Mouse (Mus musculus): Measurements from ENCODE around the gene Ccnd1.
A peak's percentile ranks its signal among the peaks of the same experiment; 100 is the strongest.

Gene Ccnd1

DNA sequence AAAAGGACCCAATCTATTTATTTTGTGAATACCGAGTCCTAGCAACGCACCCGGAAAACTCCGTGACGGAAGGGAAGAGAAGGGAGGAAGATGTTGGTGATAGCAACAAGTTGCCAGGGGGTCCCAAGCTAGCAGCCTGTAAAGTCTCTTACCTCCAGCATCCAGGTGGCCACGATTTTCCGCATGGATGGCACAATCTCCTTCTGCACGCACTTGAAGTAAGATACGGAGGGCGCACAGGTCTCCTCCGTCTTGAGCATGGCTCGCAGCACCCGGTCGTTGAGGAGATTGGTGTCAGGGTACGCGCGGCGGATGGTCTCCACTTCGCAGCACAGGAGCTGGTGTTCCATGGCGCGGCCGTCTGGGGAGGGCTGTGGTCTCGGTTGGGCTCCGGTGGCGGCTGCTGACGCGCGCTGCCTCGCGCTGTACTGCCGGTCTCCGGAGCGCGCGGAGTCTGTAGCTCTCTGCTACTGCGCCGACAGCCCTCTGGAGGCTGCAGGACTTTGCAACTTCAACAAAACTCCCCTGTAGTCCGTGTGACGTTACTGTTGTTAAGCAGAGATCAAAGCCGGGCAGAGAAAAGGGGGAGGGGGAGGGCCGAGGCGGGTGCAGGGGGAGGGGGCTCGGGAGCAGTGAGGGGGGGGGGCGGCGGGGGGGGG, at the start of gene Ccnd1:
Gene Ccnd1 (minus strand): TSS at position 582 of the 659 bp plus-strand sequence.
- peak; percentile 80 for DNase-seq (ENCODE audit: low spot score in 2 of 2)

DNA sequence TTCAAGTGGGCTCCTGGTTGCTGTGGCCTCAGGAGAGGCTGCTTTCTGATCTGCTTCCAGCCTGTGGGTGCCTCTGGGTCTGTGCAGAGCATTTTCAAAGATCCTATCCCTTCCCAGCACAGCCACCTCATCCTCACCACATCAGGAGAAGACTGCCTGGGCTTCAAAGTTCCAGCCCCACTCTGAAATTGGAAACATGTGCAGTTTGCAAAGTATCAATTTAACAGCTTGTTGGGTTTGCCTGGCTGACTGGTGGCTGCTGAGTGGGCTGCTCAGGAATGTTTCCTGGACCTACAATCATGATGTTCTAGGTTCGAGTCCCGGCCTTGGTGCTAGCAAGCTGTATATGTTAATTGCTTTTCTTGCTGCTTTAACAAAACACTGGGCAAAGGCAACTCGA, 49.1 kb upstream of the Ccnd1 start:
- DNase-seq (ENCODE audit: low spot score in 2 of 2), result no peak

DNA sequence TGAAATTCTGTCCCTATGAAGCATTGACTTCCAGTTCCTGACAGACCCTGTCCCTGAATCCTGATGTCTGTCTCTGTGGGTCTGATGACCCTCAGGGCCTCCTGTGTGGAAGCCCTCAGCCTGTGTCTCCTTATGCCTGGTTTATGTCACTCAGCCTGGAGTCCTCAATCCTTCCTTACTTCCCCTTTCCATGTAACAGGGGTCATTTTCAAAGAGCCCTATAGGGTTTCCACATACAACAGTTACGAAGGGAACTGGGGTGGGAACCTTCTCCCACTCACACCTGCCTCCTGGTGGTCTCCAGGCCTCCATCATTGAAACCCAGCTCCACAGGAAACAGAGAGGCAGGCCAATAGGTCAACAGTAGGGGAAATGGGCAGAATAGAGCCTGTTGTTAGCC, 45.4 kb upstream of the Ccnd1 start:
- DNase-seq (ENCODE audit: low spot score in 2 of 2), result no peak

DNA sequence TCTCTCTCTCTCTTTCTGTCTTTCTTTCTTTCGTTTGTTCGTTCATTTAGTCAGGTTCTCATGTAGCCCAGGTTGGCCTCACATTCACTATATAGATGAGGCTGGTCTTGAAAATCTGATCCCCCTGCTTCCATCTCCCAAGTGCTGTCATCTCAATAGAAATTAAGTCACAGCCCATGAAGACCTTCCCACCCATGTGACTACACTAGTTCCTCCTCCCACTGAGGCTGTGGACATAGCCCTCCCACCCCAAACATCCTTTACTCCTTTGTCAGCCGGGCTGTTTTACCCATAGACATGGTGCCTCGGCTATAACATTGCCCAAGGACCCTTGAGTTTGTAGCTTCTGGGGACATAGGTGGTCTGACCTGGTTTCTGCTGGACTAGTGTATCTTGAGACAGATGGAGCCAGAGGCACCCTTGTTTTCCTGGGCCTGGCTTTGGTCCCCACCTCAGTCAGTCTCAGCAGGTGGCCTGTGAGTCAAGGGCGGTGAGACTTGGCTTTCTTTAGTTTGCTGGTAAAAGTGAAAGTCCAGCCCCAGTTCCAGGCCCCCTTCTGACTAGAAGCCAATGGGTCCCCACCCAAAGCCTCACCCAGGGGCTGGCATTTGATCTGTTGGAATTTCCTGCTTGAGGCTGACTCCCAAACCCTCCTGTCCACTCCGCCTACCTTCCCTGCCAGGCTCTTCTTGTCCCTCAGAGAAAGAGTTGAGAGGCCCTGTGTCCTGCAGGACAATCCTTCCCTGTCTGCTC, 42.8 kb upstream of the Ccnd1 start:
- no peak for DNase-seq (ENCODE audit: low spot score in 2 of 2)

GRCm38 (mm10) chr7:144981426-144982079, 41.8 kb upstream of the Ccnd1 start:
- no peak for DNase-seq (ENCODE audit: low spot score in 2 of 2)

- no peak for DNase-seq (ENCODE audit: low spot score in 2 of 2)
These were observed 40.1 kb upstream of the Ccnd1 start for GRCm38 (mm10) chr7:144979814-144980213.

GRCm38 (mm10) chr7:144977121-144977520, 37.4 kb upstream of the Ccnd1 start:
- no peak for DNase-seq (ENCODE audit: low spot score in 2 of 2)

DNA sequence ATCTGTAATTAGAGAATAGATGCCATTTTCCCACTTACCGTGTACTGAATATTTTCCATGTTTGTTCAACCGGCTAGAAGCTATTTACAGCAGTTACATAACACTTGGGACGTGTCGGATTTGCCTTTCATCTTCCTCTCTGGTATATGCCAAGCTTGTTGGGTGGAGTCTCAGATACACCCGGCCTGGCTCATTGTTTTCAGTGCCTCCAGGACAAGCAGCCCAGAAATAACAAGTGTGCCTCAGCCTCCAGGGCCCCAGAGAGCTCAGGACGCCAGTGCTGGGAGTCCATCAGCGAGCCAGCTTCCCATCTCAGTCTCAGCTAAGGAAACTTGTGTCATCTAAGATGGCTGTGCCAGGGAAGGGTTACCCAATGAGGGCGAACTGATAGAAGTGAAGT, 33.7 kb upstream of the Ccnd1 start:
- no peak for DNase-seq (ENCODE audit: low spot score in 2 of 2)

GRCm38 (mm10) chr7:144971769-144972168, 32.0 kb upstream of the Ccnd1 start:
- no peak for DNase-seq (ENCODE audit: low spot score in 2 of 2)

DNA sequence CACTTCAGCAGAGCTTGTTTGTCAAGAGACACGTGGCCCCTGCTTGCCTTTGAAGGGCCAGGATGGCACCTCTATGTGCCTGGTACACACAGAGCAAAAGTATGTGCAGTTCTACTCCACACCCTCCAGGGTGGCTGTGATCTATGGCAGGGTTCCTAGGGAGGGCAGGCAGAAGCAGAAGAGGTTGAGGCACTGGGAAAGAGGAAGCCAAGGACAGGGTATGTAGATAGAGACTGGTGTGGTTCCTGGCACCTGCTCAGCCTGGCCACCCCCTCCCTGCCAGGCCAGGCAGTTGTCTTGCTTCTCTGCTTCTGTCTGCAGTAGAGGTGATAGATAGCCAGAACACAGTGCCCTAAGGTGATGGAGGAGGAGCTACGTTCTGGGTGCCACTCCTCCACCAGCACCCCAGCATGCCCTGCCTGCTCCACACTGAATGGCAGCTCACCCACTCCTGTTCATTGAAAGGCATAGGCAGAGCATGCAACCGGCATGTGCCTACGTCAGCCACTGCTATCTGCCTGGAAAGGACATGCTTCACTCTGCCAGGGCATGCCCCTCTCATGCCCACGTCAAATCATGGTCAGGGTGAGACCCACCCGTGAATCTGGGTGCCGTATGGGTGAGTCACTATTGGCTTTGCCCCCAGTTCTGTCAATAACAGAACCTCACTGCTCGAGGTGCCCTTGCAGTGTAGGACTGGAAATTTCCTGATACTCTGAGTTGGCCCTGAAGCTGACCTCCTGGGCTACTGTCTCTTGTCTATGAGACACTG, 31.5 kb upstream of the Ccnd1 start:
- DNase-seq (ENCODE audit: low spot score in 2 of 2), result no peak

DNA sequence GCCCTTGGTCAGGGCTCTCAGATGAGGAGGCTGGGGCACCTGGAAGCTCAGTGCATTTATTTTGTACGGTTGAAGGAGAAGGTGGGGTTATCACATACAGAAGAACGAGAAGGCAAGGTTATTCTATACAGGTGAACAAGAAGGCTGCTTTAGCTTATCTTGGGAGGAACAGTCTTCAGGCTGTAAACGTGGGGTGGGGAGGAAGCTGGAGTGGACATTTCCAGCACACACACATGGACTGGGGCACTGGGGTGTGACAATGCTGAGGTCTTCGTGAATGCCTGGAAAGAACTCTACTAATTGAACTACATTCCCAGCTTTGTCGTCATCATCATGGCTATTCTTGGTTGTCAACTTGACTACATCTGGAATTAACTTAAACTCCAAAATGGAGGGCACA, 26.2 kb upstream of the Ccnd1 start:
- no peak for DNase-seq (ENCODE audit: low spot score in 2 of 2)

- no peak for DNase-seq (ENCODE audit: low spot score in 2 of 2)
These were observed 24.6 kb upstream of the Ccnd1 start for GRCm38 (mm10) chr7:144964316-144964715.

GRCm38 (mm10) chr7:144963911-144964310, 24.2 kb upstream of the Ccnd1 start:
- DNase-seq (ENCODE audit: low spot score in 2 of 2), result no peak

DNA sequence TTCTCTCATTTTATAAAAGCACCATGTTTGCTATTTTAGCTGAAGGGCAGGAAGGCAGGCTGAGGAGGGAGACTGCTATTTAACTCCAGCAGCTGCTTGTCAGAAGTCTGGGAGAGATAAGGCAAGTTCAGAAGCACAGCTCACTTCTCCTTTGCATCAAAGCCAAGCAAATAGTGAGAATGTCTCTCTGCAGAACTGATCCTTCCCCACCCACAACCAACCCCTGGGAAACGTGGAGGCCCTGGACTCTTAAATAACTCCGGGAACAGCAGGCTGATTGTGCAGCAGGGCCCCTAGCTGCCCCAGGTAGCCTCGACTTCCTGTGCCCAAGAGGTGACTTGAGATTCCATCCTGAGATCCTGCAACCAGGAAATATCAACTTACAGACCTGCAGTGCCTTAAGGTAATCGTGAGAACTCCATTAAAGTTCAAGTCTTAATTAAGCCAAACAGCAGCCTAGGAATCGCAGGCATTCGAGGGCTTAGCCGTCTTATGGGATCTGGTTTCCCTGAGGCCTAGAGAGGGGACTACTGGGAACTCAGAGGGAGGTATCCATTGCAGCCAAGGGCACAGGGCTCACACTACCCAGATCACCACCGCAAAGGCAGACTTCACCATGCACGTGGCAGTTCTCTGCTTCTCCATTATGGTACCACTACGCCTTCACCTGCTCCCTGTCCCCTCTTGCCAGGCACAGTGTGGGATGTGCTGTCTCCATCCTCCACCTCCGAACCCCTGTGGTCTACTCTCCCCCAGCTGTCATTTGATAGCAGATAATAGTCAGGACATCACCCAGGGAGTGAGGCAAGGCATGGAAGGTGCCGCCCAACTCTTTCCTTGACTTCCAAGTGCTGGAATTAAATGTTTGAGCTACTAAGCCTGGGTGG, 19.0 kb upstream of the Ccnd1 start:
- no peak for DNase-seq (ENCODE audit: low spot score in 2 of 2)

DNA sequence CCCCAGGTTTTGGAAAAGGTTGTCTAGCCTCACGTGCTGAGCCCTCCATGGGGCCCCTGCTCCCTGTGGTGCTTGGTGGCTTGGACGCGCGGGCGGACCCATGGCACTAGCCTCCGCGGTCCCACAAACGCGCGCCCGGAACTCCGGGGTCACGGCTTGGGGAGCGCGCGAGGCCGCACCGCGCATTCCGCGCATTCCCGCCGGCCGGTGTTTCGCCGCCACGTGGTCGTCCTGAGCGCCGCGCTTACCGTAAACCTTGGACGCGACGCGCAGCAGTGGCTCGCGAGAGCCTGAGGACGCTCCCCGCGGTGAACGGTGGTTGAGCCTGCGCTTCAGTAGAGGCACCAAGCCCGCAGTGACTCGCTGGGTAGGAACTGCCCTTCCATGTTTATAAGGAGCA, 3.5 kb upstream of the Ccnd1 start:
- DNase-seq (ENCODE audit: low spot score in 2 of 2), result peak; percentile 81 to 86

GRCm38 (mm10) chr7:144942744-144943135, 3.0 kb upstream of the Ccnd1 start:
- peak in 1 of 2 experiments; percentile 42 for DNase-seq (ENCODE audit: low spot score in 2 of 2)

DNA sequence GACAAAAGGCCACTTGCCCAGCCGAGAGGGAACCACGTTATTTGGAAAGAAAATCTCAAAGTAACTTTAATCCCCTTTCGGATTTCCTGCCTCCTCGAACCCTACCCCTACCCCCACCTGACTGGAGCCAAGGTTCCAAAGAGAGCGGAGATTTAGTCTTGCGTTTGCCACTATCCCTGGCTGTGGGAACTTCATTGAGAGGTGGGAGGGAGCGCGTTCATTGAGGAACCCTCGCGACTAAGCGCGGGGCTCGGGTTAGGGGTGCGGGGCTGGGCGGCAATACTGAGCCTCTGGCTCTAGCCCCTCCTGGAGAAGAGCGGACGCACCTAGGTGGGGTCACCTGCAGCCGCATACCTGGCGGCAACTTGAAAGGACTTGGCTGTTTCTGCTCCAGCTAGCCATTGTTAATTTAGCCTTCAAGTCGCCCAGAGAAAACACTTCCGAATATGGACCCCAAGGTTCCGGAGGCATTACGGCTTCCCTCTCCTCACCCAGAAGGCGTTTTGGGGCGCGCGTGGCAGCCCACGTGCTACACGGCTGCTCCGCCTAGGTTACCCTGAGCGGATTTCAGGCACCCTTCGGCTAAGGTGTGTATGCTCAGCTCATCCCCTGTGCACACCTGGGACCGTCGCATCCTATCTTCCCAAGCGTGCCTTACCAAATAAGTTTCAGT, 2.5 kb upstream of the Ccnd1 start:
- peak in 1 of 2 experiments; percentile 46 for DNase-seq (ENCODE audit: low spot score in 2 of 2)

GRCm38 (mm10) chr7:144941242-144941831, 1.6 kb upstream of the Ccnd1 start:
- peak; percentile 92 to 93 for DNase-seq (ENCODE audit: low spot score in 2 of 2)

- no peak for DNase-seq (ENCODE audit: low spot score in 2 of 2)
These were observed 860 bp upstream of the Ccnd1 start for GRCm38 (mm10) chr7:144940585-144940984.

DNA sequence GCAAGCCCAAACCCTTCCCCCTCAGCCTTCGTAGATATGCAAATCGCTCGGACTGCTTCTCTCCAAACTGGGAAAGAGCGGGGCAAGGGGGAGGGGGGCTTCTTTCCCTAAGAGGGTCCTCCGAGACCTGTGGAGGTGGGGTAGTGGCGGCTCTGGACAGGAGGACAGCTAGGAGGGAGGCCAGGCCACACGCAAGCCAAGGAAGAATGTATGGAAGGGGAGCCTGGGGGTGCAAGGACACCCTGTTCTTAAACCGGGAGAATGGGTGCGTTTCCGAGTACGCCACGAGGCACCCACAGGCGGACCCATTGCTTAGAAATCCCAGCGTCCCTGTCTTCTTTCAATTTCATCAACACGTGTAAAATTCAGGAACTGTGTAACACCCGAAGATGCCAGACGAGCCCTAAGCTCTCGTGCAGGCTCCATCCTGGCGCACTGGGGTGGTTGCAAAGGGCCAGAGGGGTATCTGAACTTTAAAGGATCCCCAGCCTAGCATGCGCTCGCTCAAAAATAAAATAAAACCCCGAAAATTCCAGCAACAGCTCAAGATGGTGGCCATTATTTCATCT, 362 bp upstream of the Ccnd1 start:
- DNase-seq (ENCODE audit: low spot score in 2 of 2), result peak in 1 of 2 experiments; percentile 39
